Mouse (Mus musculus) heart, embryonic 16.5 days (tissue): ENCODE data around the gene Trappc1. TPM values are rescaled to one million over a fixed set of nuclear protein-coding genes. Genes with fewer than 3 reads are reported as not detected.

Experiments used
- ATAC-seq: fragments of 200-750 bp; cut with Nextera tagmentation; replicated peaks from 2 replicates; pipeline ENCODE4 v1.8.0; 2017; ENCODE audit warnings: moderate number of reproducible peaks; ENCODE audit not compliant: insufficient read depth, low FRiP score; ENCODE audit errors: extremely low read depth
- H3K27ac ChIP-seq: fragments of 300-500 bp; sonication (generic); 2 replicates; pipeline ENCODE4 v1.5.1; 2014; ENCODE audit warnings: mild to moderate bottlenecking, low read length, control low read depth, moderate library complexity
- H3K27me3 ChIP-seq: fragments of 300-500 bp; sonication (generic); 2 replicates; pipeline ENCODE4 v1.6.1; 2014; ENCODE audit warnings: low read length, mixed read lengths; ENCODE audit not compliant: control insufficient read depth, insufficient read depth
- H3K36me3 ChIP-seq: fragments of 300-500 bp; sonication (generic); 2 replicates; pipeline ENCODE4 v1.6.1; 2014; ENCODE audit not compliant: control insufficient read depth, insufficient read depth
- H3K4me1 ChIP-seq: fragments of 300-500 bp; sonication (generic); 2 replicates; pipeline ENCODE4 v1.6.1; 2014; ENCODE audit warnings: low read length, mixed read lengths; ENCODE audit not compliant: control insufficient read depth, insufficient read depth
- H3K4me2 ChIP-seq: fragments of 300-500 bp; sonication (generic); 2 replicates; pipeline ENCODE4 v1.6.1; 2014; ENCODE audit warnings: low read depth, mild to moderate bottlenecking, control low read depth, low read length
- H3K4me3 ChIP-seq: fragments of 300-500 bp; sonication (generic); 2 replicates; pipeline ENCODE4 v1.5.1; 2014; ENCODE audit warnings: mild to moderate bottlenecking, control low read depth, low read length
- H3K9ac ChIP-seq: fragments of 300-500 bp; sonication (generic); 2 replicates; pipeline ENCODE4 v1.6.1; 2014; ENCODE audit warnings: low read length, control low read depth
- H3K9me3 ChIP-seq: fragments of 300-500 bp; sonication (generic); replicated peaks from 2 replicates; pipeline ENCODE4 v1.6.1; 2016; ENCODE audit warnings: low read length; ENCODE audit not compliant: control insufficient read depth
- WGBS: fragments of 180-500 bp; shearing (Covaris S2); extraction: QIAGEN DNeasy Blood & Tissue Kit; methylation state at CpG from one replicate; pipeline ENCODE4 v1.1.7; 2014; 5-methylcytosine and 5-hydroxymethylcytosine counted together
- polyA plus RNA-seq: library from polyadenylated mRNA; unstranded; fragments of >200 nt; fragmentation: Nextera tagmentation; extraction: Ambion mirVana; gene quantifications from 2 replicates; pipeline ENCODE4 v1.2.1, GENCODE M21; 2015

Trappc1 gene
- polyA plus RNA-seq, 1 experiment from 2014 or later = 179 TPM

- no peak overlapping the region for H3K4me2 ChIP-seq
- 46% methylated on average over 3 of the region's 3 CpGs for WGBS
- no peak overlapping the region for H3K4me3 ChIP-seq
- no peak for ATAC-seq
- no peak overlapping the region for H3K27ac ChIP-seq
- peaks cover 7% of the 10 kb centered on the region for H3K4me1 ChIP-seq
- peaks cover 4% of the 10 kb centered on the region; the same call in 1 of the 2 replicates for H3K9me3 ChIP-seq
- no peaks in the 10 kb centered on the region for H3K27me3 ChIP-seq
- H3K36me3 ChIP-seq = no peaks in the 10 kb centered on the region
- H3K9ac ChIP-seq = no peak overlapping the region
Measured at GRCm38 (mm10) chr11:69333922-69334321, 10.1 kb downstream of the Trappc1 start.

DNA sequence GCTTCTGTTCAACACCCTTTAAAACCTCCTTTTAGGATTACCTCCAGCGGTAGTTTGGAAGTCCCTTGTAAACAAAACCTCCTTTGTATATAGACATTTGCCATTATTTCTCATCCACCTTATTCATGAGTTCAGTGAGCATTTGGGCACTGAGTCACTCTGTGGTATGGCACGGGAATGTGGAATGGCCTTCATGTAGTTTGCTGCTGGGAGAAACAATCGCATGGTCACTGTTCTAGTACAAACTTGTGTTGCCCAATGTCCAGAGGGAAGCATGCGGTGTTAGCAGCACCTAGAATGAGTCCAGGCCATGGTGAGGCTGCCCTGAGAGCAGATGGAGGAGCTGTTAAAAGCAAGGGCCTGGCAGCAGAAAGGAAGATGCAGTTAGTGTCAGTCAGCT, 11.0 kb downstream of the Trappc1 start:
- 67% methylated on average over 4 of the region's 4 CpGs for WGBS
- no peak for ATAC-seq

DNA sequence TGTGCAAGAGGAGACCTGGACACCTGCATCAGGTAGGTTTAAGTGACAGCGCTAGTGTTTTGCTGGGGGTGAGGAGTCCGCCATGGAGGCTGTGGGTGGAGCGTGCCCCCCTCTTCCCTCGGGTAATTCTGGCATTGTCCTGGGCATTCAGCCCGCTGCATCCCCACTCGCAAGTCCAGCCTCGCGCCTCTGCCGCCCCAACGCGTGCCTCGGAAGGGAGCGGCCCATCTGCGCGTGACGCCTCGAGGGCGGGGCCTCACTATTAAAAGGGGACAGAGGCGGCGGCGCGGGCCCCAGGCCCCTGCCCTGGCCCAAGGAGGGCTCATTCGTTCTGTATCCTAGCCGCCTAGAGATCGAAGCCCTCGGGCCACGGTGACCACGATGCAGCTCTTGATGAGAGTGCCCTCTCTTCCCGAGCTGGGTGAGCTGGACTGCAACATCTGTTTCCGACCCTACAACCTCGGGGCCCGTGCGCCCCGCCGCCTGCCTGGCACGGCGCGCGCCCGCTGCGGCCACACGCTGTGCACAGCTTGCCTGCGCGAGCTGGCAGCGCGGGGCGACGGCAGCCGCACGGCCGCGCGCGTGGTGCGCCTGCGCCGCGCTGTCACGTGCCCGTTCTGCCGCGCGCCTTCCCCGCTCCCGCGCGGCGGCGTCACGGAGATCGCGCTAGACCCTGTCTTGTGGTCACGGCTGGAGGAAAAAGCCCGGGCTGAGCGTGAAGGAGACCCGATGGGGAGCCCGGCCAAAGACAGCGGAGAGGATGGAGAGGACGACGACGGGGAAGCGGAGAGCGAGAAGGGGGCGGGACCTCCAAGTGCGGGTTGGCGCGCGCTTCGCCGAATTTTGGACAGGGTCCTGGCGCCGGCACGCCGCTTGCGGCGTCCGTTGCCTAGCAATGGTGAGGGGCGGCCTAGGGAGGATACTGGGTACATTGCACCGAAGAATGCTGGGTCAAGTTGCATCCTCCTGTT, 16.7 kb downstream of the Trappc1 start, which contains the start of gene Rnf227:
Gene Rnf227, plus strand, starts transcription at position 301 of the 971 bp plus-strand sequence.
- Histone ChIP-seq H3K4me1 (peaks cover 8% of the 10 kb centered on the region), H3K9me3 (peaks cover 4% of the 10 kb centered on the region; the same call in 1 of the 2 replicates), H3K27me3 (peaks cover 6% of the 10 kb centered on the region), H3K27ac (no peak within 1 kb of the TSS), H3K36me3 (no peaks in the 10 kb centered on the region), H3K4me2 (peak within 1 kb of the TSS; percentile 96), H3K4me3 (peak within 1 kb of the TSS; percentile 61), H3K9ac (peak within 1 kb of the TSS; percentile 78)
- WGBS = 3% methylated on average over 99 of the region's 99 CpGs
- ATAC-seq = peak; percentile 88

More for the DNA sequence above, 11.0 kb downstream of the Trappc1 start:
- H3K4me2 ChIP-seq = no peak overlapping the region
- no peak overlapping the region for H3K27ac ChIP-seq
- peaks cover 4% of the 10 kb centered on the region; the same call in 1 of the 2 replicates for H3K9me3 ChIP-seq
- H3K4me1 ChIP-seq = peaks cover 7% of the 10 kb centered on the region
- peaks cover 5% of the 10 kb centered on the region for H3K27me3 ChIP-seq
- no peaks in the 10 kb centered on the region for H3K36me3 ChIP-seq
- H3K9ac ChIP-seq = no peak overlapping the region
- H3K4me3 ChIP-seq = no peak overlapping the region

DNA sequence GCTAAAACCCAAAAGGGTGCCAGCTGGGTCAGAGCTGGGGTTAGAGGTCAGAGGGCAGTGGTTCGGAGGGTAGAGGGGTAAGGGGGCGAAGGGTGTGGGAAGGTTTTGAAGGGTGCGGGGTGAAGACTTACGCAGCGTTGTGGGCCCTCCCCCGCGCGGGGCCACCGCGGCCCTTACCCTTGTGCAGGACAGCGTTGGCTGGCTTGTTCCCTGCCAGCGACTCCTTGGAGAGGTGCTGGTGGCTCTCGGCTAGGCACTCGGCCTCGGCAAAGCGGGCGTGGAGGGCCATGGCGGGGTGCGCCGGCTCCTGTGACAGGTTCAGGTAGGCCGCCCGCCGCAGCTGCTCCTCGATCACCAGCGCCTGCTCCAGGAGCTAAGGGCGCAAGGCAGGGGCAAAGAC, 22.7 kb downstream of the Trappc1 start:
- H3K9ac ChIP-seq = no peak overlapping the region
- no peak overlapping the region for H3K4me3 ChIP-seq
- H3K27me3 ChIP-seq = no peaks in the 10 kb centered on the region
- no peak for ATAC-seq
- H3K4me2 ChIP-seq = no peak overlapping the region
- WGBS = 86% methylated on average over 26 of the region's 26 CpGs
- no peak overlapping the region for H3K27ac ChIP-seq
- no peaks in the 10 kb centered on the region for H3K4me1 ChIP-seq
- H3K36me3 ChIP-seq = peaks cover 9% of the 10 kb centered on the region
- H3K9me3 ChIP-seq = no peaks in the 10 kb centered on the region

DNA sequence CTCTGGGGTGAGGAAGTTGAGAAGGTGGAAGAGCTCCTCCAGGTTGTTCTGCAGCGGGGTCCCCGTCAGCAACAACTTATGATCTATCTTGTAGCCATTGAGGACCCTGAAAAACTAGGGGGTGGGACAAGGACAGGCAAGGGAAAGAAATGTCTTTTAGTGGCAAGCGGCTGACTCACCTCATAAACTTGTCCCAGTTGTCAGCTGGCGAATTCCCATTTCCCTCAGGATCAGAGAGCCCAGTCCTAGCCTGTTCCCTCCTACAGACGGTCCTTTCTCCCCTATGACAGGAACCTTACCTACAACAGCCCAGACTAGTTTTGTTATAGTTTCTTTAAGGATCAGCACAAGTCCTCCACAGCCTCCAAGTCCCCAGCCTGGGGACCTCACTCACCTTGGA, 32.8 kb downstream of the Trappc1 start:
- Histone ChIP-seq H3K36me3 (peaks cover 50% of the 10 kb centered on the region), H3K27me3 (no peaks in the 10 kb centered on the region), H3K9me3 (no peaks in the 10 kb centered on the region), H3K9ac (no peak overlapping the region), H3K4me3 (no peak overlapping the region), H3K4me1 (no peaks in the 10 kb centered on the region), H3K4me2 (no peak overlapping the region), H3K27ac (no peak overlapping the region)
- no peak for ATAC-seq
- 92% methylated on average over 5 of the region's 5 CpGs for WGBS

DNA sequence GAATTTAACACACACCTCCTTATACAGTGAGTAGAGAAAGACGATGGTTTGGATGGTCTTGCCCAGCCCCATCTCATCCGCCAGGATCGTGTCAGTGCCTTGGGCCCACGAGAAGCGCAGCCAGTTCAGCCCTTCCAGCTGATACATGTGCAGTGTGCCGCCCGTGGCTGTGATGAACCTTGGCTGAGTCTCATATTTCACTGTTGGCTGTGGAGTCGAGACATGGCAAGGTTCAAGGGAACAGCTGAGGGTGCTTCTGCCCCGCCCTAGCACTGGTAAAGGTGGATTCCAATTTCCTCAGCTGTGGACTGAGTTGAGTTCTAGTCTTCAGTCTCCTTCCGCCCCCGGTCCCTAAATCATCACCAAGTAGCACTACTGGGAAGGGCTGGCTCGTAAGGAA, 33.9 kb downstream of the Trappc1 start:
- no peaks in the 10 kb centered on the region for H3K27me3 ChIP-seq
- H3K4me2 ChIP-seq = no peak overlapping the region
- H3K9me3 ChIP-seq = no peaks in the 10 kb centered on the region
- peaks cover 49% of the 10 kb centered on the region for H3K36me3 ChIP-seq
- no peak overlapping the region for H3K27ac ChIP-seq
- H3K4me1 ChIP-seq = no peaks in the 10 kb centered on the region
- no peak for ATAC-seq
- WGBS = 89% methylated on average over 12 of the region's 12 CpGs
- H3K4me3 ChIP-seq = no peak overlapping the region
- no peak overlapping the region for H3K9ac ChIP-seq

GRCm38 (mm10) chr11:69362021-69362420, 38.2 kb downstream of the Trappc1 start:
- Histone ChIP-seq H3K4me3 (no peak overlapping the region), H3K4me2 (no peak overlapping the region), H3K9me3 (no peaks in the 10 kb centered on the region), H3K27me3 (no peaks in the 10 kb centered on the region), H3K9ac (no peak overlapping the region), H3K36me3 (peaks cover 32% of the 10 kb centered on the region), H3K27ac (no peak overlapping the region), H3K4me1 (peaks cover 23% of the 10 kb centered on the region)
- no peak for ATAC-seq
- 78% methylated on average over 7 of the region's 7 CpGs for WGBS

DNA sequence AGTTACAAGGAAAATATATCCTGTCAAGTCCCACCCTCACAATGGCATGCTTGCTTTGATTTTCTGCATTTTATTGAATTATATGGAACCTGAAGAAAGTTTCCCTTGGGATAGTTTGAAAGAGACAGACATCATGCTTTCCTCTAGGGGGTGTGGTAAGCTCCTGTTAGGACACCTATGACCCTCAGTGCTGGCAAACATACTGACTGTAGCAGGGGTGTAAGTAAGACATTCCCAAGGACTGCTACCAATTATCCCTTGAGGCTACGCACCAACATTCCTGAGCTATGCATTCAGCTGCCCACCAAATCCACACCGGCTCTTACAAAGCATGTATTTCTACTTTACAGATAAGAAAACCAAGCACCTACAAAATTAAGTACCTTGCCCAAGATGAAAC, 38.7 kb downstream of the Trappc1 start:
- H3K4me3 ChIP-seq = no peak overlapping the region
- no peaks in the 10 kb centered on the region for H3K27me3 ChIP-seq
- no peak overlapping the region for H3K4me2 ChIP-seq
- H3K4me1 ChIP-seq = peaks cover 28% of the 10 kb centered on the region
- H3K36me3 ChIP-seq = peaks cover 32% of the 10 kb centered on the region
- ATAC-seq = no peak
- 74% methylated on average over 2 of the region's 2 CpGs for WGBS
- no peaks in the 10 kb centered on the region for H3K9me3 ChIP-seq
- no peak overlapping the region for H3K27ac ChIP-seq
- H3K9ac ChIP-seq = no peak overlapping the region

GRCm38 (mm10) chr11:69364376-69364775, 40.6 kb downstream of the Trappc1 start:
- Histone ChIP-seq H3K36me3 (peaks cover 20% of the 10 kb centered on the region), H3K9ac (no peak overlapping the region), H3K4me1 (peaks cover 35% of the 10 kb centered on the region), H3K4me3 (no peak overlapping the region), H3K27ac (peak overlapping the region; percentile 15; the same call in 1 of the 2 replicates), H3K27me3 (no peaks in the 10 kb centered on the region), H3K4me2 (peak overlapping the region; percentile 19), H3K9me3 (no peaks in the 10 kb centered on the region)
- ATAC-seq = no peak
- WGBS = 44% methylated on average over 8 of the region's 8 CpGs
